Mouse (Mus musculus) forebrain, embryonic 15.5 days (tissue): ENCODE results near the gene Nfs1. TPM values are rescaled to one million over a fixed set of nuclear protein-coding genes. Genes with fewer than 3 reads are reported as not detected.
A peak's percentile ranks its signal among the peaks of the same experiment; 100 is the strongest.
"Not testable (repeated sequence)": the region's sequence is repeated elsewhere in the genome, so short reads cannot be mapped to it uniquely, and the experiment has no call there.

Source experiments
- ATAC-seq: fragments of 200-750 bp; cut with Nextera tagmentation; replicated peaks from 2 replicates; pipeline ENCODE4 v1.8.0; 2017; ENCODE audit warnings: mild to moderate bottlenecking, moderate TSS enrichment, moderate library complexity
- H3K27ac ChIP-seq: fragments of 300-500 bp; sonication (generic); replicated peaks from 2 replicates; pipeline ENCODE4 v1.5.1; 2015; ENCODE audit warnings: mild to moderate bottlenecking, inconsistent platforms
- H3K27me3 ChIP-seq: fragments of 300-500 bp; sonication (generic); 2 replicates; pipeline ENCODE4 v1.6.1; 2015; ENCODE audit warnings: inconsistent platforms
- H3K36me3 ChIP-seq: fragments of 300-500 bp; sonication (generic); 2 replicates; pipeline ENCODE4 v1.6.1; 2015; ENCODE audit warnings: mild to moderate bottlenecking, inconsistent platforms
- H3K4me1 ChIP-seq: fragments of 300-500 bp; sonication (generic); 2 replicates; pipeline ENCODE4 v1.6.1; 2015; ENCODE audit warnings: inconsistent platforms
- H3K4me2 ChIP-seq: fragments of 300-500 bp; sonication (generic); replicated peaks from 2 replicates; pipeline ENCODE4 v1.6.1; 2015; ENCODE audit warnings: mild to moderate bottlenecking, inconsistent platforms
- H3K4me3 ChIP-seq: fragments of 300-500 bp; sonication (generic); 2 replicates; pipeline ENCODE4 v1.5.1; 2015; ENCODE audit warnings: mild to moderate bottlenecking, inconsistent platforms
- H3K9ac ChIP-seq: fragments of 300-500 bp; sonication (generic); replicated peaks from 2 replicates; pipeline ENCODE4 v1.6.1; 2015; ENCODE audit warnings: mild to moderate bottlenecking, inconsistent platforms
- H3K9me3 ChIP-seq: fragments of 300-500 bp; sonication (generic); 2 replicates; pipeline ENCODE4 v1.6.1; 2016; ENCODE audit warnings: inconsistent platforms
- WGBS: fragments of 180-500 bp; shearing (Covaris S2); methylation state at CpG from one replicate; pipeline ENCODE4 v1.1.7; 2015; ENCODE audit warnings: mixed read lengths; 5-methylcytosine and 5-hydroxymethylcytosine counted together
- polyA plus RNA-seq: library from polyadenylated mRNA; unstranded; fragments of >200 nt; fragmentation: Nextera tagmentation; extraction: Ambion mirVana; gene quantifications from 2 replicates; pipeline ENCODE4 v1.2.1, GENCODE M21; 2015

Nfs1 gene
- 40.7 TPM in 2 replicates for polyA plus RNA-seq

GRCm38 (mm10) chr2:156143953-156144724 is at the start of gene Nfs1, which contains the start of gene Romo1:
Nfs1 (minus strand) TSS chr2:156144186.
Romo1 (plus strand) TSS chr2:156144039.
- no peaks in the 10 kb centered on the region for H3K9me3 ChIP-seq
- peak within 1 kb of the TSS; percentile 71 for H3K4me2 ChIP-seq
- WGBS: under 1% methylated on average over 68 of the region's 70 CpGs
- H3K27ac ChIP-seq: peak within 1 kb of the TSS; percentile 94
- H3K4me1 ChIP-seq: peaks cover 21% of the 10 kb centered on the region
- H3K27me3 ChIP-seq: no peaks in the 10 kb centered on the region
- peak within 1 kb of the TSS; percentile 79 for H3K9ac ChIP-seq
- peak within 1 kb of the TSS; percentile 86 for H3K4me3 ChIP-seq
- peaks cover 30% of the 10 kb centered on the region for H3K36me3 ChIP-seq
- ATAC-seq: peak; percentile 99

- H3K9ac ChIP-seq: no peak overlapping the region
- 79% methylated on average over 3 of the region's 3 CpGs for WGBS
- no peak overlapping the region for H3K4me3 ChIP-seq
- no peak overlapping the region for H3K4me2 ChIP-seq
- no peak for ATAC-seq
- no peaks in the 10 kb centered on the region for H3K9me3 ChIP-seq
- no peak overlapping the region for H3K27ac ChIP-seq
- H3K27me3 ChIP-seq: no peaks in the 10 kb centered on the region
- peaks cover 15% of the 10 kb centered on the region for H3K4me1 ChIP-seq
- no peaks in the 10 kb centered on the region for H3K36me3 ChIP-seq
Observed at GRCm38 (mm10) chr2:156193066-156193862, 49.3 kb upstream of the Nfs1 start.

- ATAC-seq: no peak
- Histone ChIP-seq H3K9me3 (no peaks in the 10 kb centered on the region), H3K4me3 (no peak overlapping the region), H3K4me1 (peaks cover 6% of the 10 kb centered on the region), H3K27ac (no peak overlapping the region), H3K27me3 (no peaks in the 10 kb centered on the region), H3K4me2 (no peak overlapping the region), H3K9ac (no peak overlapping the region), H3K36me3 (no peaks in the 10 kb centered on the region)
- 72% methylated on average over 2 of the region's 2 CpGs for WGBS
Observed at GRCm38 (mm10) chr2:156192068-156192467, 48.1 kb upstream of the Nfs1 start.

DNA sequence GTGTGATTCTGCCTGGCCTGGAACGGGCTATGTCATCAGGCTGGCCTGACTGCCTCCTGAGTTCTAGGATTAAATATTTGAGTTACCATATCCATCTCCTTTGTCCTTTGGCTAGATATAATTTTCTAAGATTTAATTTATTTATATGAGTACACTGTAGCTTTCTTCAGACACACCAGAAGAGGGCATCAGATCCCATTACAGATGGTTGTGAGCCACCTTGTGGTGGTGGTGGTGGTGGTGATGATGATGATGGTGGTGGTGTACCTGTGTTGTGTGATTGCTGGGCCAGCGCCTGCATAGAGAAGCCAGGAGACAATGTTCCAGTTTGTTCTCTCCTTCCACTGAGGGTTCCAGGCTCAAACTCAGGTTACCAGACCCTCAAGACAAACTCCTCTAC is 47.6 kb upstream of the Nfs1 start:
- H3K9ac ChIP-seq: no peak overlapping the region
- H3K36me3 ChIP-seq: no peaks in the 10 kb centered on the region
- H3K27ac ChIP-seq: no peak overlapping the region
- peaks cover 6% of the 10 kb centered on the region for H3K4me1 ChIP-seq
- no peaks in the 10 kb centered on the region for H3K27me3 ChIP-seq
- ATAC-seq: no peak
- no peak overlapping the region for H3K4me2 ChIP-seq
- no peaks in the 10 kb centered on the region for H3K9me3 ChIP-seq
- WGBS: 94% methylated on average over 2 of the region's 2 CpGs
- no peak overlapping the region for H3K4me3 ChIP-seq

DNA sequence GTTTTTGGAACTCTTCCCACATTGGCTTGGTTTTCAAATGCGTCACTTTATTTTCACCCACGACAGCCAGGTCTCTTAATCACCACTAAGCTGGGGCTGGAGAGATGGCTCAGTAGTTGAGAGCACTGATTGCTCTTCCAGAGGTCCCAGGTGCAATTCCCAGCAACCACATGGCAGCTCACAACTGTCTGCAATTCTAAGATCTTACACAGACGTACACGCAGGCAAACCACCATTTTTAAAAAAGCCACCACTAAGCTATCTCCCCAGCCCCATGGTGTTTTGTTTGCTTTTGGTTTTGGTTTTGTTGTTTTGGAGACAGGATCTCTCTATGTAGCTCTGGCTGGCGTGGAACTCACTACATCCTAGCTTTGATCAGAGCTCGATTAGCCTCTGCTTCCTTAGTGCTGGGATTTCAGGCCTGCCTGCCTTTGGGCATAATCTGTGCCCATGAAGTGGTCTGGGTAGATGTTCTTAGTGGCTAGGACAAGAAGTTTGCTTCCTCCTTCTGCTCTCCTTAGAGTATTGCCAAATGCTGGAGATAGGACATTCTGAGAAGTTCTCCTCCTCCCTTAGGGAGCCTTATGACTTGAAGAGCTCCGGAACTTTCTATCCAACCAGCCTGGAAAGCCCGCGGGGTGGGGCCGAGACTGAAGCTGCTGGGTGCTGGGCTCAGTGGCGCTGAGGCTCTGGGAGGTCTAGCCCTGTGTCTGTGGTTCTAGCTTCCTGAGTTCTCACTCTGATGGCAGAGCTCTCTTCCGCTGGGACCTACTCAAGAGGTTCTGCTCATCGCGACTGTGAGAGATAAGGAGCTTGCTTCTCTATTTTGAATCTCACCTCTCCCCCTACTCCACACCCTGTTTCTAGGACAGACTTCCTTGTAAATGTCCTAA is 46.3 kb upstream of the Nfs1 start:
- H3K36me3 ChIP-seq: no peaks in the 10 kb centered on the region
- no peak for ATAC-seq
- H3K4me3 ChIP-seq: no peak overlapping the region
- no peak overlapping the region for H3K4me2 ChIP-seq
- no peak overlapping the region for H3K9ac ChIP-seq
- H3K27me3 ChIP-seq: no peaks in the 10 kb centered on the region
- no peaks in the 10 kb centered on the region for H3K4me1 ChIP-seq
- 84% methylated on average over 14 of the region's 14 CpGs for WGBS
- no peak overlapping the region for H3K27ac ChIP-seq
- no peaks in the 10 kb centered on the region for H3K9me3 ChIP-seq

DNA sequence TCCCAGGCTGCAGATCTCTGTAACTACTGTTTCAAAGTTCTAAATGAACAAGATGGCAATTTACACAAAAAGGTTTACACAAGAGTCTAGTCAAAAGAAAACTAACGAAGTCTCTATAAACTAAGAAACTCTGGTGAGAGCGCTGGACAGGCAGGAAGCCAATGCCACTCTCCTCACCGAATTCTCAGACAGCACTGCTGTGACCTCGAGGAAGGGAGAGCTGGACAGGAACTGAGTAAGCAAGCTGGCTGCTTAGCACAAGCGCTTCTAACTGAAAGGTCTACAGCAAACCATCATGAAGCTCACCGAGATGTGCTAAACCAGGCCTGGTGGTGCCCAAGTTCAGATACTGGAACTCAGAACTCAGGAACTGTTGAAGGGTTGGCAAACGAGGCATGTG is 45.3 kb upstream of the Nfs1 start:
- H3K9ac ChIP-seq, H3K36me3 ChIP-seq, H3K4me1 ChIP-seq, H3K9me3 ChIP-seq, ATAC-seq, H3K4me3 ChIP-seq, H3K27me3 ChIP-seq, H3K4me2 ChIP-seq, H3K27ac ChIP-seq: not testable (repeated sequence)
- WGBS: 84% methylated on average over 7 of the region's 7 CpGs

DNA sequence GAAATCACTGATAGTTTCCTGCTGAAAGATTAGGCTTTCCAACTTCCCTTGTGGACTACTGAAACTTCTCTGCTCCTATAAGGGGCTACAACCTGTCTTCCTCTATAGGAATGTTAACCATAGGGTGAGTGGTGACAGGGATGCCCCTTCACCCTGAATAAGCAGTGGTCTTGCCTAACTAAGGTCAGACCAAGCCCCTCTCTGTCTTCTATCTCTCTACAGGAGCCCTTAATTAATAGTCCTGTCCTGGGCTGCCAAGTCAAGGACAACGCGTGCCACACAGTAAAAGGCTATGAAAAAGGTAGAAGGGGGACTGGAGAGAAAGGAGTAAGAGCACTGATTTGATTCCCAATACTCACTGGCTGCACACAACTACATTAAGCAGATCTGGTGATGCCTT is 37.6 kb upstream of the Nfs1 start:
- H3K4me2 ChIP-seq: no peak overlapping the region
- H3K4me3 ChIP-seq: no peak overlapping the region; the same call in 1 of the 2 replicates
- no peak overlapping the region for H3K9ac ChIP-seq
- 0 out of 2 replicates have a peak overlapping the region, but pooled peaks have one; percentile 97 for H3K27ac ChIP-seq
- H3K36me3 ChIP-seq: peaks cover 15% of the 10 kb centered on the region; the same call in 1 of the 2 replicates
- H3K27me3 ChIP-seq: no peaks in the 10 kb centered on the region
- no peaks in the 10 kb centered on the region for H3K9me3 ChIP-seq
- ATAC-seq: no peak
- 68% methylated on average over 2 of the region's 2 CpGs for WGBS
- H3K4me1 ChIP-seq: peaks cover 28% of the 10 kb centered on the region

GRCm38 (mm10) chr2:156180824-156181590 is 37.0 kb upstream of the Nfs1 start:
- Histone ChIP-seq H3K4me1 (peaks cover 34% of the 10 kb centered on the region), H3K27ac (peak overlapping the region; percentile 97), H3K27me3 (no peaks in the 10 kb centered on the region), H3K9me3 (no peaks in the 10 kb centered on the region), H3K9ac (peak overlapping the region; percentile 100), H3K4me2 (peak overlapping the region; percentile 51), H3K36me3 (peaks cover 17% of the 10 kb centered on the region; the same call in 1 of the 2 replicates), H3K4me3 (peak overlapping the region; percentile 97)
- 13% methylated on average over 8 of the region's 8 CpGs for WGBS
- no peak for ATAC-seq

GRCm38 (mm10) chr2:156180094-156180821 is 36.3 kb upstream of the Nfs1 start, which contains the start of gene Rbm39:
Rbm39 (minus strand) TSS chr2:156180238.
- Histone ChIP-seq H3K9me3 (no peaks in the 10 kb centered on the region), H3K36me3 (peaks cover 22% of the 10 kb centered on the region; the same call in 1 of the 2 replicates), H3K4me1 (peaks cover 40% of the 10 kb centered on the region), H3K4me2 (peak within 1 kb of the TSS; percentile 80), H3K27ac (peak within 1 kb of the TSS; percentile 99), H3K4me3 (peak within 1 kb of the TSS; percentile 97), H3K9ac (peak within 1 kb of the TSS; percentile 100), H3K27me3 (no peaks in the 10 kb centered on the region)
- ATAC-seq: peak; percentile 97
- under 1% methylated on average over 47 of the region's 47 CpGs for WGBS

DNA sequence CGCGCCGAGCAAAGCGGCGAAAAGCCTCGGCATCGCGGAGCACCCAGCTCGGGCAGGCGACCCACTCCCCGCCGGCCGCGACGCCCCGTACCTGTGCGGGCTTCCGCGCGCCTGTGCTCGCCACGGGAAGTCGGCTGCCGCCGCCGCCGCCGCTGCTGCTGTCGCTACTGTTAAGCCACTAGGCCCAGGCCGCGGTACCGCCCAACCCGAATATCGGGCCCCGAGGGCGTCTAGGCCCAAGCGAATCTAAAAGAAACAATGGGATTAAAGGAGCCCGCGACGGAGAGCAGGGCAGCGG is 35.8 kb upstream of the Nfs1 start:
- Histone ChIP-seq H3K27ac (peak overlapping the region; percentile 99), H3K4me3 (peak overlapping the region; percentile 97), H3K4me2 (no peak overlapping the region), H3K36me3 (peaks cover 24% of the 10 kb centered on the region; the same call in 1 of the 2 replicates), H3K27me3 (no peaks in the 10 kb centered on the region), H3K9me3 (no peaks in the 10 kb centered on the region), H3K4me1 (peaks cover 42% of the 10 kb centered on the region), H3K9ac (peak overlapping the region; percentile 100)
- no peak; the same call in 1 of the 2 replicates for ATAC-seq
- WGBS: under 1% methylated on average over 41 of the region's 41 CpGs
